Mouse (Mus musculus) E14TG2a.4 (cell line): Measurements from ENCODE around the gene Cdk12.

Source experiments
- H3K27me3 ChIP-seq: 2 replicates; pipeline ENCODE4 v1.6.1; 2014; ENCODE audit warnings: low read length, control low read depth; ENCODE audit not compliant: insufficient read depth
- H3K36me3 ChIP-seq: 2 replicates; pipeline ENCODE4 v1.6.1; 2014; ENCODE audit warnings: low read length, control low read depth; ENCODE audit not compliant: insufficient read depth
- H3K4me1 ChIP-seq: replicated peaks from 2 replicates; pipeline ENCODE4 v1.6.1; 2014; ENCODE audit warnings: low read depth, low read length, control low read depth
- H3K4me3 ChIP-seq: replicated peaks from 2 replicates; pipeline ENCODE4 v1.5.1; 2014; ENCODE audit warnings: mild to moderate bottlenecking, low read length
- H3K9me3 ChIP-seq: 2 replicates; pipeline ENCODE4 v1.6.1; 2014; ENCODE audit warnings: low read length, control low read depth
- CTCF ChIP-seq: conservative IDR thresholded peaks from 2 replicates; pipeline ENCODE4 v1.5.1; 2014; ENCODE audit warnings: low read length
- NANOG ChIP-seq: IDR thresholded peaks from 2 replicates; pipeline ENCODE4 v1.6.1; 2014; ENCODE audit warnings: borderline replicate concordance, low read length, mixed read lengths
- POU5F1 ChIP-seq: IDR thresholded peaks from 2 replicates; pipeline ENCODE4 v1.6.1; 2014; ENCODE audit warnings: low read length, borderline replicate concordance

Gene Cdk12

DNA sequence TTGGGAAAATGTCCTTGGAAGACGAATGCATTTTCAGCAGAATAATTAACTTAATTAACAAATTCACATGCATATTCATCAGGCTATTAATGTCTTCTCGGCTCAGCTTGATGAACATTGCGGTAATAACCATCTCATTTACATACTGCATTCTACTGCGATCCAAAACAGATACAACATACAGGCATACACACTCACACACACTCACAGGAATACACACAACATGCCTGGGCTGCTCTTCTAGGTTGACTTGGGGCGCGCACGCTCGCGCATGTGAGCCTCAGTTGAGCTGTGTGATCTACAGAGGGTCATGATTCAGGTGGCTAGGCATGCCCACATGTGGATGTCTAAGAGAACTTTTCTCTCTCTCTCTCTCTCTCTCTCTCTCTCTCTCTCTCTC is 80.9 kb downstream of the Cdk12 start:
- Histone ChIP-seq H3K36me3 (peaks cover 7% of the 10 kb centered on the region), H3K9me3 (no peaks in the 10 kb centered on the region), H3K4me3 (no peak overlapping the region), H3K27me3 (peaks cover 11% of the 10 kb centered on the region), H3K4me1 (peaks cover 14% of the 10 kb centered on the region)
- TF ChIP-seq CTCF (no peak), POU5F1 (no peak), NANOG (no peak)

DNA sequence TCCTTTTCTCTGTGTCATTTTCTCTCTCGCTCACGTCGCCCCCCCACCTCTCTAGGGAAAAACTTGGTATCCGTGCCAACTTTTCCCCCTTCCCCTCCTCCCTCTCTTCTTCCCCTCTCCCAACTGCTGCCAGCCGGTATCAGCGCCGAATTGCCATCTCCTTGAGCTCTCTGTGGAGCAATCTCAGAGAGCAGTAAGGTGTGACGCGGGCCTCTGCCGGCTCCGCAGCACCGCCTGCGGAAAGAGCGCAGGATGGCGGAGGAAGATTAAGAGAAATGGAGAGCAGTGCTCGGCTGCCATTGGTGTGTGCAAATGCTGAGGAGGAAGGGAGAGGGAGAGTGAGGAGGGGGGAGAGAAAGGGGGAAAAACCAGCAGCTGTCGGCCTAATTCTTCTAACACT is 81.4 kb downstream of the Cdk12 start:
- Histone ChIP-seq H3K9me3 (no peaks in the 10 kb centered on the region), H3K27me3 (peaks cover 16% of the 10 kb centered on the region), H3K4me3 (peak overlapping the region; percentile 52; the same call in 1 of the 2 replicates), H3K4me1 (peaks cover 16% of the 10 kb centered on the region), H3K36me3 (0 out of 2 replicates have a peak, but pooled peaks cover 4% of the 10 kb centered on the region)
- TF ChIP-seq NANOG (no peak), CTCF (no peak), POU5F1 (no peak)

DNA sequence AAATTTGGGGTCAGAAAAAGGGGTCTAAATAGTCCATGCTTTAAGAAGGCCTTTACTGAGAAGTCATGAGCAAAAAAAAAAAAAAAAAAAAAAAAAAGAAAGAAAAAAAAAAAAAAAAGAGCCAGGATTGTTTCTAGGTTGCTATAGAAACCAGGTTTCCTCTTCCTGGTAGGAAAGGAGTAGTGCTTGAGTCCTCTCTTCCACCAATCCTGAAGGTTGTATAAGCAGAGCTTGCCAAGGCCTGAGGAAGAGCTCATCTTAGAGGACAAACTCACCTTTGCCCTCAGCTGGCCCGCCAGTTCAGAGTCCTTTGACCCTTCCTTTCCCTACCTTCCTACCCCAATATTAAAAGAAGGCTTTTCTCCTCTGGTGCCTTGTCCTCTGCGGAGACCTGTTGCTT is 82.5 kb downstream of the Cdk12 start:
- Histone ChIP-seq H3K36me3 (no peaks in the 10 kb centered on the region), H3K4me3 (no peak overlapping the region), H3K27me3 (peaks cover 26% of the 10 kb centered on the region), H3K9me3 (no peaks in the 10 kb centered on the region), H3K4me1 (peaks cover 28% of the 10 kb centered on the region)
- TF ChIP-seq POU5F1 (no peak), NANOG (no peak), CTCF (no peak)

DNA sequence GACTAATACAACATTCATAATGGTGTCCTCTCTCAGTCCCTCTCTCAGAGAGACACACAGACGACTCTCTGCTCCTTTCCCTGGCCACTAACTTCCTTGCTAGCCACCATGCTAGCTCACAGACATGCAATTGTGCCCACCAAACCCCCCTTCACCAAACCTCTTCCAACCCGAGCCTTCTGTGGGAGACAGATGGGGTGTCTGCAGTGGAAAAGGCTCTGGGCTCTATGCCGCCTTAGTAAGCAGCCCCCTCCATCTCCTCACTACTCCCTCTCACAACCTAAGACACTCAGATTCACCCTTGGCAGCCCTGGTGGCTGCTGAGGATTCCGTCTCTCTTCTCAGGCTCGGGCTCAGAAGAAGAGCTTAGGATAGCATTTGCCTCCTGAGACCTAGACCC is 84.7 kb downstream of the Cdk12 start:
- Histone ChIP-seq H3K36me3 (no peaks in the 10 kb centered on the region), H3K27me3 (peaks cover 39% of the 10 kb centered on the region), H3K4me1 (peaks cover 29% of the 10 kb centered on the region), H3K4me3 (no peak overlapping the region), H3K9me3 (no peaks in the 10 kb centered on the region)
- TF ChIP-seq NANOG (no peak), CTCF (no peak), POU5F1 (no peak)

DNA sequence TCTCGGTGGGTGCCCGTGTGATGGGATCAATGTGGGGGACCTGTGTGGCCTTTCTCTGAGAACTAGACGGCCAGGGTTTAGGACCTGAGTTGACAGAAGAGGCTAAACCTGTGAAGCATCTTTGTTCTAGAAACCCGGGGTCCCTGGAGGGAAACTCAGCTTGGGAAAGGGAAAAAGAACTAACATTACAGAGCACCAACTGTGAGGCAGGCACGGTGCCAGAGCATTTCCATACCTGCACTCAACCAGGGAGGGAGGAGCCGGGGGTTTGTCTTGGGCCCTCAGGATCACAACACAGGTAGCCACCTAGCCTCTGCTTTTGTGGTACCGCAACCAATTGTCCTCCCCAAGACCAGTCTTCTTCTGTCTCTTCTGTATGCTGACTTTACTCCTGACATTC is 85.1 kb downstream of the Cdk12 start:
- TF ChIP-seq POU5F1 (no peak), NANOG (no peak), CTCF (no peak)
- Histone ChIP-seq H3K36me3 (no peaks in the 10 kb centered on the region), H3K27me3 (peaks cover 40% of the 10 kb centered on the region)

DNA sequence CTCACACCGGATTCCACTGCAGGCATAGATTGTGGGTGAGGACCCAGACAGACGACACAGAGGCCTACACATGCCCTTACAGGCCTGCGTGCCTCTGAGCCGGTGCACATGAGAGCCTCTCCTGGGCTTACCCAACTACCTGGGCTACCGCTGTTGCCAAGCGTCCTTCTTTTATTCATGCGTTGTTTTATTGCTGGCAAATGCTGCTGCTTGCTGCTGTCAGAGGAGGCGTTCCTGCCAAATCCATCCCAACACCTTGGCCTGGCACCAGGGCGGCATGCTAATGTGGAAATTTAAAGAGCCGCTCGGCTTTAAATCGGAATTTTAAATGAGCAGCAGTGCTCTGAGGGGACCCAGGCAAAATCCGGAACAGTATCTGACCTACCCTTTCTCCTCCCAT is 87.0 kb downstream of the Cdk12 start:
- Histone ChIP-seq H3K27me3 (peaks cover 46% of the 10 kb centered on the region), H3K4me1 (peaks cover 24% of the 10 kb centered on the region), H3K4me3 (peak overlapping the region; percentile 39), H3K36me3 (no peaks in the 10 kb centered on the region), H3K9me3 (no peaks in the 10 kb centered on the region)
- no peak for TF ChIP-seq POU5F1

More for the DNA sequence above, 85.1 kb downstream of the Cdk12 start:
- Histone ChIP-seq H3K4me1 (peaks cover 29% of the 10 kb centered on the region), H3K9me3 (no peaks in the 10 kb centered on the region), H3K4me3 (no peak overlapping the region)

DNA sequence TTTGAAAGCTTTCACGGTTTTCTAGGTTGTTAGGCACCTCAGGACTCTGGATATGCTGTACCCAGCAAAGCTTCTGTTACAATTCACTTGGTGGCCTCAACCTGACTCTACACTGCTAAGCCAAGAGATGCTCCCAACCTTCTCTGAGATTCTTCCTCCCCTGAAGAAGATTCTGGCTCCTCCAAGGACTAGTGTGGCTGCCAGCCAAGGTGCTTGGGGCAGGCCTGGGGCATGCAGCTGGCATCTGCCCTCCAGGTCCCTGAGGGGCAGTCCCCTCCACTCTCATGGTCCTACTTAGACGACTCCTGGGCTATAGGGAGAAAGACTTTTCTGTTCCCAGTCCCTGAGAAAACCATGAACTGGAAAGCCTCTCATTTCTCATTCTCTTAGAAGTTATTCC is 88.0 kb downstream of the Cdk12 start:
- no peak overlapping the region for H3K4me3 ChIP-seq
- peaks cover 32% of the 10 kb centered on the region for H3K4me1 ChIP-seq
- H3K9me3 ChIP-seq = no peaks in the 10 kb centered on the region
- no peaks in the 10 kb centered on the region for H3K36me3 ChIP-seq
- peaks cover 52% of the 10 kb centered on the region for H3K27me3 ChIP-seq
- no peak for TF ChIP-seq NANOG
- no peak for TF ChIP-seq POU5F1
- no peak for TF ChIP-seq CTCF

DNA sequence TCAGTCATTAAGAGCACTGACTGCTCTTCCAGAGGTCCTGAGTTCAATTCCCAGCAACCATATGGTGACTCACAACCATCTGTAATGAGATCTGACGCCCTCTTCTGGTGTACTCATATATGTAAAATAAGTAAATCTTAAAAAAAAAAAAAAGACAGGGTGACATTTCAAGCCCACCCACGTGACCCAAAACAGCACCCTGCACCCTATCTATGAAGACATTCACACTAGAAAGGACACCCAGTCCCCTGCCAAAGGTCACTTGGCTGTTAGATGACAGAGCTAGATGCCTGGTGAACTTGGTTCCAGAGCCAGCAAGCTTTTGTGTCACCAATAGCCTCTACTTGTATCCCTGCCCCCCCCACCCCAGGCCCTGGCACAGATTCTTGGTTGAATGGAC is 90.2 kb downstream of the Cdk12 start:
- no peak for TF ChIP-seq POU5F1
- no peak for TF ChIP-seq NANOG
- TF ChIP-seq CTCF = no peak
- Histone ChIP-seq H3K4me3 (no peak overlapping the region), H3K4me1 (peaks cover 54% of the 10 kb centered on the region), H3K27me3 (peaks cover 46% of the 10 kb centered on the region), H3K36me3 (no peaks in the 10 kb centered on the region), H3K9me3 (no peaks in the 10 kb centered on the region)

DNA sequence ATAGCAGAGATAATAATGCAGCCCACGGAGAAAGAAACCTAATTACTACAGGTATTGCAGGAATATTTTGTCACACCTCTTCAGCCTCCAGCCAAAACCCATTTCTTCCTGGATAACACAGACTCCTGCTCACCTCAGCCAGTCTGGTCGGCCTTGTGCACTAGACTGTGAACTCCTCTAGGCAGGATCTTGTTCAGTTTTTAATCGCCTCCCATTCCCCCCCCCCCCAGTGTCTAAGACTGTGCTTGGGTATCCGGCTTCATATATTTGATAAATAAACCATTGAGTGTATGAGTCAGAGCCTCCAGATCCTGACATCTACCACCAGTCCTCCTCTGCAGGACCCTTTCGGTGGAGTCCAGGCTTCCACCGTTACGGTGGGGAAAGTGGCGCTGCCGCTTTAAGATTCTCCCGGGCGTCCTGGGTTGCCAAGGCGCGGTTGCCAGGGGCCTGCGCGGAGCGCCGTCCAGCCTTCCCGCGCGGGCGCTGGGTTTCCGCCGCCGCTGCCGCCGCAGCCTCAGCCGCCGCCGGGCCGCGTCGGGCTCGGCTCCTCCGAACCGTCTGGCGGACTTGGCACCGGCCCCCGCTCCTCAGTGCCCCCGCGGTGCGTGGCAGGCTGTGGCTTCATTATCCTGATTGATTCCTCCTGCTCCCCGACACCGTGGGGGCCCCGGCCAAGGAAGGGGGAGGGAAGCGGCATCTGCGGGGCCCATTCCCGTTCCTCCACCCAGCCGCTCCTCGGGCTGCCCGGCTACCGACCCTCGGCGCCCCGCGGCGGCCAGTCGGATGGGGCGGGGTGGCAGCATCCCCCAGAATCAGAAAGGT is 91.5 kb downstream of the Cdk12 start:
- no peak for TF ChIP-seq POU5F1
- TF ChIP-seq CTCF = no peak
- Histone ChIP-seq H3K4me1 (peaks cover 63% of the 10 kb centered on the region), H3K27me3 (peaks cover 40% of the 10 kb centered on the region), H3K36me3 (no peaks in the 10 kb centered on the region), H3K9me3 (no peaks in the 10 kb centered on the region), H3K4me3 (peak overlapping the region; percentile 88)
